Mouse (Mus musculus) heart, postnatal 0 days (tissue): ENCODE measurements around the gene Ap5b1. TPM values are rescaled to one million over a fixed set of nuclear protein-coding genes. Genes with fewer than 3 reads are reported as not detected.

Experiments
- ATAC-seq: fragments of 200-750 bp; cut with Nextera tagmentation; 2 replicates; pipeline ENCODE4 v1.8.0; 2017; ENCODE audit warnings: low read depth, moderate number of reproducible peaks, moderate library complexity; ENCODE audit not compliant: insufficient read depth
- DNase-seq: peaks from one replicate; pipeline ENCODE4 v3.0.0-alpha.2; 2016; ENCODE audit warnings: low spot score
- H3K27ac ChIP-seq: fragments of 300-500 bp; sonication (generic); 2 replicates; pipeline ENCODE4 v1.5.1; 2014; ENCODE audit warnings: low read depth, mild to moderate bottlenecking
- H3K27me3 ChIP-seq: fragments of 300-500 bp; sonication (generic); 2 replicates; pipeline ENCODE4 v1.6.1; 2014; ENCODE audit warnings: low read length, mixed read lengths; ENCODE audit not compliant: control insufficient read depth, insufficient read depth
- H3K36me3 ChIP-seq: fragments of 300-500 bp; sonication (generic); replicated peaks from 2 replicates; pipeline ENCODE4 v1.6.1; 2014; ENCODE audit warnings: low read length, mixed read lengths; ENCODE audit not compliant: control insufficient read depth, insufficient read depth
- H3K4me1 ChIP-seq: fragments of 300-500 bp; sonication (generic); 2 replicates; pipeline ENCODE4 v1.6.1; 2014; ENCODE audit warnings: antibody characterized with exemption; ENCODE audit not compliant: control insufficient read depth, insufficient read depth
- H3K4me2 ChIP-seq: fragments of 300-500 bp; sonication (generic); 2 replicates; pipeline ENCODE4 v1.6.1; 2014; ENCODE audit warnings: low read depth, mild to moderate bottlenecking, low read length, moderate library complexity
- H3K4me3 ChIP-seq: fragments of 300-500 bp; sonication (generic); 2 replicates; pipeline ENCODE4 v1.5.1; 2014; ENCODE audit warnings: low read depth, low read length
- H3K9ac ChIP-seq: fragments of 300-500 bp; sonication (generic); replicated peaks from 2 replicates; pipeline ENCODE4 v1.6.1; 2014; ENCODE audit warnings: low read depth, low read length, mixed read lengths
- H3K9me3 ChIP-seq: fragments of 300-500 bp; sonication (generic); replicated peaks from 2 replicates; pipeline ENCODE4 v1.6.1; 2016; ENCODE audit warnings: low read length; ENCODE audit not compliant: control insufficient read depth
- CTCF ChIP-seq: IDR thresholded peaks from 2 replicates; pipeline ENCODE4 v1.5.1; 2016; ENCODE audit warnings: antibody characterized with exemption, control low read depth, low read depth
- EP300 ChIP-seq: IDR thresholded peaks from 2 replicates; pipeline ENCODE4 v1.6.1; 2016; ENCODE audit warnings: antibody characterized with exemption, low read depth
- WGBS: fragments of 180-500 bp; shearing (Covaris S2); extraction: QIAGEN DNeasy Blood & Tissue Kit; methylation state at CpG from one replicate; pipeline ENCODE4 v1.1.7; 2014; 5-methylcytosine and 5-hydroxymethylcytosine counted together
- polyA plus RNA-seq: library from polyadenylated mRNA; unstranded; fragments of >200 nt; fragmentation: Nextera tagmentation; extraction: Ambion mirVana; gene quantifications from 2 replicates; pipeline ENCODE4 v1.2.1, GENCODE M21; 2015
- total RNA-seq: library from RNA; depleted of rRNA; stranded (reverse); fragments of >200 nt; gene quantifications from 2 replicates; pipeline ENCODE4 v1.2.3, GENCODE M21; 2014; ENCODE audit warnings: low replicate concordance

Ap5b1 gene
- total and polyA plus RNA-seq, 2 experiments from 2014 or later = 2.0 to 12.9 TPM

GRCm38 (mm10) chr19:5599224-5599623, 31.4 kb downstream of the Ap5b1 start:
- TF ChIP-seq CTCF = no peak
- TF ChIP-seq EP300 = no peak
- WGBS = 63% methylated on average over 4 of the region's 4 CpGs
- ATAC-seq = no peak

DNA sequence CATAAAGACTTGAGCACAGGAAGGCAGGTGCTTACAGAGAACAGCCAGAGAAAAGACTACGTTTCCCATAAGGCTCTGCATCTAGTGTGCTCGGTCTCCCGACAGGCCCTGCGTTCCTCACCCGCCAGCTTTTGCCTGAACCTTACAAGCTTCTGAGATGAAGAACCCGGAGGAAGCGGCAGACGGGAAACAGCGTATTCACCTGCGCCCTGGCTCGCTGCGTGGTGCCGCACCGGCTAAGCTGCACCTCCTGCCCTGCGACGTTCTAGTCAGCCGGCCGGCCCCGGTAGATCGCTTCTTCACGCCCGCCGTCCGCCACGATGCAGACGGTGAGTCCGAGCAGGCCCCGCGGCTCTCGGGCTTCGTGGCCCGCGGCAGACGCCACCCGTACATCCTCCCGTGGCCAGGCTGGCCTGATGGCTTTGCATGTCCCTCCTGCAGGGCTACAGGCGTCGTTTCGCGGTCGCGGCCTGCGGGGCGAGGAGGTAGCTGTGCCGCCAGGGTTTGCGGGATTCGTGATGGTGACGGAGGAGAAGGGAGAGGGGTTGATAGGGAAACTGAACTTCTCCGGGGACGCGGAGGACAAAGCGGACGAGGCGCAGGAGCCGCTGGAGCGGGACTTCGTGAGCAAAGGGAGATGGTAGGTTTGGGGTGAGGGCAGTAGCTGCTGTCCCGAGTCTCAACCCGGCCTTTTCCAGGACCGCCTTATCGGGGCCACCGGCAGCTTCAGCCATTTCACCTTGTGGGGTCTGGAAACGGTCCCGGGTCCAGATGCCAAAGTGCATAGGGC, 34.1 kb downstream of the Ap5b1 start, which contains the start of gene Rnaseh2c:
TSS of gene Rnaseh2c (plus strand) at position 122 of the 790 bp plus-strand sequence.
- peak within 1 kb of the TSS; percentile 63 for H3K27ac ChIP-seq
- ATAC-seq (peak; percentile 85), DNase-seq (peak; percentile 83)
- no peaks in the 10 kb centered on the region for H3K27me3 ChIP-seq
- 0 out of 2 replicates have a peak, but pooled peaks cover 6% of the 10 kb centered on the region for H3K4me1 ChIP-seq
- H3K4me3 ChIP-seq = peak within 1 kb of the TSS; percentile 80
- peaks cover 40% of the 10 kb centered on the region for H3K36me3 ChIP-seq
- no peaks in the 10 kb centered on the region for H3K9me3 ChIP-seq
- peak within 1 kb of the TSS; percentile 99 for H3K4me2 ChIP-seq
- WGBS = under 1% methylated on average over 64 of the region's 64 CpGs
- no peak for TF ChIP-seq EP300
- peak within 1 kb of the TSS; percentile 88 for H3K9ac ChIP-seq

More at GRCm38 (mm10) chr19:5599224-5599623, 31.4 kb downstream of the Ap5b1 start:
- H3K4me1 ChIP-seq = 0 out of 2 replicates have a peak, but pooled peaks cover 6% of the 10 kb centered on the region
- H3K27me3 ChIP-seq = no peaks in the 10 kb centered on the region
- H3K27ac ChIP-seq = no peak overlapping the region
- no peaks in the 10 kb centered on the region for H3K9me3 ChIP-seq
- no peak overlapping the region for H3K9ac ChIP-seq
- DNase-seq = no peak
- no peak overlapping the region for H3K4me2 ChIP-seq
- peaks cover 13% of the 10 kb centered on the region for H3K36me3 ChIP-seq
- no peak overlapping the region for H3K4me3 ChIP-seq

DNA sequence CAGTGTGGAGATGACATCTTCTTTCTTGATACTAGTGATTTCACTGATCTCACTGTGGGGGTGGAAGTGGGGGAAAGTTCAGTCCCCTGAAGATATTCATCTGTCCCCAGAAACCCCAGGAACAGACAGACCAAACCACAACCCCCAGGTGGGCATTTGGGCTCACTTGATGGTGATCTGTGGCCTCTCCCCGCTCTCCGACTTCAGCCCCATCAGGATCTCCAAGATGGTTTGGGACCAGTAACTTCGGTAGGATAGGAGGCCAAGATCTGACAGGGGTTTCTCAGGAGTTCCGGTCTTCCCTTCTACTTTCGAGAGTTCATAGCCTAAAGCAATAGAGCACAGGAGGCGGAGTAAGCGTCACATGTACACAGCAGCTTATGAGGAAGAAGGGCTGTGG, 35.8 kb downstream of the Ap5b1 start:
- Histone ChIP-seq H3K9ac (no peak overlapping the region), H3K36me3 (peaks cover 53% of the 10 kb centered on the region), H3K27me3 (no peaks in the 10 kb centered on the region), H3K4me2 (no peak overlapping the region), H3K9me3 (no peaks in the 10 kb centered on the region), H3K27ac (no peak overlapping the region), H3K4me1 (0 out of 2 replicates have a peak, but pooled peaks cover 6% of the 10 kb centered on the region), H3K4me3 (no peak overlapping the region)
- no peak for ATAC-seq
- no peak for DNase-seq
- TF ChIP-seq EP300 = no peak
- TF ChIP-seq CTCF = no peak
- WGBS = 88% methylated on average over 7 of the region's 7 CpGs

GRCm38 (mm10) chr19:5605126-5605525, 37.3 kb downstream of the Ap5b1 start:
- Histone ChIP-seq H3K4me2 (no peak overlapping the region), H3K27me3 (no peaks in the 10 kb centered on the region), H3K27ac (no peak overlapping the region), H3K4me1 (peaks cover 11% of the 10 kb centered on the region; the same call in 1 of the 2 replicates), H3K4me3 (no peak overlapping the region), H3K9ac (no peak overlapping the region), H3K9me3 (no peaks in the 10 kb centered on the region), H3K36me3 (peaks cover 53% of the 10 kb centered on the region)
- ATAC-seq (no peak), DNase-seq (no peak)
- TF ChIP-seq CTCF (no peak), EP300 (no peak)
- WGBS = 90% methylated on average over 7 of the region's 7 CpGs

DNA sequence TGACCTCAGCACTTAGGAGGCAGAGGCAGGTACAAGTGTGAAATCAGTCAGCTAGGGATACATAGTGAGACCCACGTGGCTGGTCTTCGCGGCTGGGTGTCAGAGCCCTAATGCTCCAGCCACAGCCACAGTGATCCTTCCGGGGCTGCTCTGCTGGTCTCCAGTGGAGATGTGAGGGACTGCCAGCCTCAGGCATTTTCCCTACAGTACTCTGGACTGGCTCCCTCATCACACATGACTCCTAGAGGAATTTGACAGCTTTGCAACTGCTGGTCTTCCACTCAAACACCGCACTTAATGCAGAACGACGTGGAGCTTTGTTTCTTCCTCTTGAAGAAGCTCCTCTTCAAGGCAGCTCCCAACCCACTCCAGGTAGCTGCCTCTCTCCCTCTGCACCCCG, 38.4 kb downstream of the Ap5b1 start:
- Histone ChIP-seq H3K4me1 (peaks cover 18% of the 10 kb centered on the region), H3K36me3 (peaks cover 53% of the 10 kb centered on the region), H3K27me3 (no peaks in the 10 kb centered on the region), H3K9ac (no peak overlapping the region), H3K9me3 (no peaks in the 10 kb centered on the region), H3K27ac (no peak overlapping the region), H3K4me2 (no peak overlapping the region), H3K4me3 (no peak overlapping the region)
- 66% methylated on average over 8 of the region's 8 CpGs for WGBS
- TF ChIP-seq EP300 (no peak), CTCF (no peak; the same call in 1 of the 2 replicates)
- no peak for ATAC-seq
- DNase-seq = no peak
